Mouse (Mus musculus): ENCODE results near the gene Patz1.

Gene Patz1

GRCm38 (mm10) chr11:3288521-3289301 lies at the start of gene Patz1:
Gene Patz1 (plus strand): TSS chr11:3288874.
- DNase-seq = peak; percentile 42

GRCm38 (mm10) chr11:3242395-3242794 lies 46.3 kb upstream of the Patz1 start:
- DNase-seq = no peak

DNA sequence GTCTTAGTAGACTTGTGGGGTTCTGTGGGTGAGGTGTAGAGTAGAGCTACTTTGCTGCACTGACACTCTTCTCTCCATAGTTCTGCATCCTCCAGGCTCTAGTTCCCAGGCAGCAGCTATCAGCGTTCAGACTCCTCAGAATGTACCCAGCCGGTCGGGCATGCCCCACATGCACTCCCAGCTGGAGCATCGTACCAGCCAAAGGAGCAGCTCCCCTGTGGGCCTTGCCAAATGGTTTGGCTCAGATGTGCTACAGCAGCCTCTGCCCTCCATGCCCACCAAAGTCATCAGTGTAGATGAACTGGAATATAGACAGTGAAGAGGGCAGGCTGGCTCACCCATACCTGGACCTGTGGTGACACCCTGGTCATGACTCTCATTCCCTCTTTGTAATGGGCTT lies 44.9 kb upstream of the Patz1 start:
- DNase-seq = peak; percentile 36

DNA sequence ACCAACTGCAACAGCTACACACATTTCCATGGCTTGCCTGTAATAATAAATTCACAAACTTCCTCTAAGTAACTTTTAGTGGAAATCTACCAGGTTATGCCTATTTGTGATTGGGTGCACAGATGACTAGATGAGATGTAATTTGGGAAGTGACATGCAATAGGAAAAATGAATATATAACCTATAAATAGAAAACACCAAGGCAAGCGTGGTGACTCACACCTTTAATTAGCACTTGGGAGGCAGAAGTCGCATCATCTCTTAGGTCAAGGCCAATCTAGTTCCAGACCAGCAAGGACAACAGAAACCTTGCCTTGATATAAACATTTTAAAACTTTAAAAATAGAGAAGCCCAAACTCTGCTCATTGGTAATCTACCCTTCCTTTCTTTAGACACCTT lies 41.3 kb upstream of the Patz1 start:
- no peak for DNase-seq

GRCm38 (mm10) chr11:3259537-3259936 lies 29.1 kb upstream of the Patz1 start:
- DNase-seq = no peak

GRCm38 (mm10) chr11:3265291-3266078 lies 23.2 kb upstream of the Patz1 start:
- DNase-seq = no peak

GRCm38 (mm10) chr11:3266079-3266685 lies 22.5 kb upstream of the Patz1 start, which contains the start of gene Drg1:
Gene Drg1 (minus strand): TSS chr11:3266415.
- DNase-seq = peak; percentile 95

DNA sequence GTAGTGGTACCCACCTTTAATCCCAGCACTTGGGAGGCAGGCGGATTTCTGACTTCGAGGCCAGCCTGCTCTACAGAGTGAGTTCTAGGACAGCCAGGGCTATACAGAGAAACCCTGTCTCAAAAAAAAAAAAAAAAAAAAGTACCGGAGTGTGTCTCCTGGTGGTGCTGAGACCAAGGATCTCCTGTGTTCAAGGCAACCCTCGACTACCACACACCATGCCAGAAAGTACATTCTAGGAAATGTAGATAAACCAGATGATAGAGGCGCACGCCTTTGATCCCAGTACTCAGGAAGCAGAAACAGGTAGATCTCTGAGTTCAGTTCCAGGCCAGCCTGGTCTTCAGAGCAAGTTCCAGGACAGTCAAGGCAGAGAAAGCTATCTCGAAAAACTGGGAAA lies 21.5 kb upstream of the Patz1 start:
- DNase-seq = no peak

DNA sequence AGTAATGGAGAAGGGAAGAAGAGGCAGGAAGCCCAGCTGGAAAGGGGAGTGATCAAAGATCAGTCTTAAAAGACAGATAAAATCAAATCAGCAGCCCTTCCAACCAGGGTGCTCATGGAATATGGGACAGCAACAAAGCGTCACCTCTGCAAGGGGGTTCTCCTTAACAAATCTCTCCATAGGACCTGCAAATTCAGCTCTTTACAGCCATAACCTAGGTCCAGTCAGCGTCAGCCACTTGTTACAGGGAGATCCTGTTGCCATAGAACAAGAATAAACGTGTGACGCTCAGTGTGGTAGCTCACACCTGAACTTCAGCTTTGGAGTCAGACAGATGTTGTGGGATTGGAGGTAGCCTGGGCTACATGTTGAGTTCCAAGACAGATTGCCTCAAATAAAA lies 19.4 kb upstream of the Patz1 start:
- DNase-seq = no peak

- DNase-seq = no peak
Measured at GRCm38 (mm10) chr11:3278351-3278750, 10.3 kb upstream of the Patz1 start.

- no peak for DNase-seq
Measured at GRCm38 (mm10) chr11:3279729-3280128, 8.9 kb upstream of the Patz1 start.

- no peak for DNase-seq
Measured at GRCm38 (mm10) chr11:3282887-3283286, 5.8 kb upstream of the Patz1 start.

DNA sequence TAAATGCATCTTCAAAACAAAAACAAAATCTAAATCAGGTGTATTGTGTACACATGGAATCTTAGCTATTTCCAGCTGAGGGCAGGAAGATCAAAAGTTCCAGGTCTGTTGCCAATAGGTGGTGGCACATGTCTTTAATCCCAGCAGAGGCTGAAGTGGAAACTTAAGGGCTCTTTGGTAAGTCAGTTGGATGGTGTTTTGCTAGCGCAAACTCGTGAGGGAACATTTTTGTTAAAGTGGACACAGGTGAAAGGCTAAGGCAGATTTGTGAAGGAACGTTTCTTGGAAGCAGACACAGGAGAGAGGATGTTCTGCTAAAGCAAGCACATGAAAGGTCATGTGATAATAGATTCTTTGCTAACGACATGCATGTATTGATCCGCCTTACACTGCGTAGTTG lies 5.0 kb upstream of the Patz1 start:
- no peak for DNase-seq

DNA sequence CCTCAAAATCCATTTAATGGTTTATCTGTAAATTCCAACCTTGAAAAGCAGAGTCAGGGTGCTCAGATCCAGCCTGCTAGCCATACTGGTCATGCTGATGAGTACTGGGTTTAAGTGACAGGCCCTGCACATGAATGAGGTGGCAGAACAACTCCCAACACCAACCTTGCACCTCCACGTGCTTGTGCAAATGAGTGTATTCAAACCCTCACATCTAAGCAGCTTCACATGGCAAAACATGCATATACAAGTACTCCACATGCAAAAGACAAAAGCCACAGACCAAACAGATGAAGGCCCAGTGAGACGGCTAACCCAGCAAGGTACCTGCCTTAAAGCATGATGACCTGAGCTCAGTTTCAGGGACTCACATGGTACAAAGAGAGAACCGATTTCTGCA lies 2.7 kb upstream of the Patz1 start:
- no peak for DNase-seq

DNA sequence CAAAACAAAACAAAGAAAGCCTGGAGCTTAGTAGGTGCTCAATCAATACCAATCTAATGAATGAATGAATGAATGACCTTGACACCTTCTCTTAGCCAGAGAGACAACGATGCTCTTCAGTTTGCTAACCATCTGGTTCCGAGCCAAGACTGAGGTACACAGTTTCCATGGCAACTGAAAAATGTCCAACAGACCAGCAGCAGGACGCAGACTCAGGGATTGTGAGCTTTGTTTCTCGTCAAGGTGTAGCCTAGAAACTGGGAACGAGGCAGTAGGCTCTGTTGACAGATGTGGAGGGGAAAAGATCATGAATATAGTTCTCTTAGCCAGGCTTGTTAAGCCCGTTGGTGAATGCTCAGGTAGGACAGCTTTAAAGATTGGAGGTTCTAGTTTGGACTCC lies 1.5 kb upstream of the Patz1 start:
- DNase-seq = no peak

GRCm38 (mm10) chr11:3287921-3288320 lies 753 bp upstream of the Patz1 start:
- DNase-seq = no peak

DNA sequence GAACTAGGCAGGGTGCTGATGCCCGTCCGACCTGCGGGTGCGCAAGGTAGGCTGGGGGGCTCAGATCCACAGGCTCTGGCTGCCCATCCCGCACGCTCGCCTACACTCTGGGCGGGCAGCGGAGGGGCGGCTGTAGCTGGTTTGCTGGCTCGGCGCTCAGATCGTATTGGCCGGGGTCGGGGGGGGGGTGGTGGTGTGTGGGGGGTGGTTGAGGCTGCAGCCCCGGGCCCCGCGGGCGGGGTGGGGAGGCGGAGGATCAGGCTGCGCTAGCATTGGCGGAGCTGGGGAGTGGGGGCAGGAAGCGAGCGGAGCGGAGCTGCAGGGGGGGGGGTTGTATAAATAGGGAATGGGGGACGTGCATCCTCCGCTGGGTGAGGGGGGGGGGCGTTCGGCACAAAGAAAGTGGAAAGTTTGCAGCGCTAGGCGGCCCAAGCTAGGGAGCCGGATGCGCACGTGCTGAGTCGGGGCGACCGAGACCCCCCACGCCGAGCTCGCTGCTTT lies 678 bp downstream of the Patz1 start:
- peak; percentile 81 for DNase-seq

DNA sequence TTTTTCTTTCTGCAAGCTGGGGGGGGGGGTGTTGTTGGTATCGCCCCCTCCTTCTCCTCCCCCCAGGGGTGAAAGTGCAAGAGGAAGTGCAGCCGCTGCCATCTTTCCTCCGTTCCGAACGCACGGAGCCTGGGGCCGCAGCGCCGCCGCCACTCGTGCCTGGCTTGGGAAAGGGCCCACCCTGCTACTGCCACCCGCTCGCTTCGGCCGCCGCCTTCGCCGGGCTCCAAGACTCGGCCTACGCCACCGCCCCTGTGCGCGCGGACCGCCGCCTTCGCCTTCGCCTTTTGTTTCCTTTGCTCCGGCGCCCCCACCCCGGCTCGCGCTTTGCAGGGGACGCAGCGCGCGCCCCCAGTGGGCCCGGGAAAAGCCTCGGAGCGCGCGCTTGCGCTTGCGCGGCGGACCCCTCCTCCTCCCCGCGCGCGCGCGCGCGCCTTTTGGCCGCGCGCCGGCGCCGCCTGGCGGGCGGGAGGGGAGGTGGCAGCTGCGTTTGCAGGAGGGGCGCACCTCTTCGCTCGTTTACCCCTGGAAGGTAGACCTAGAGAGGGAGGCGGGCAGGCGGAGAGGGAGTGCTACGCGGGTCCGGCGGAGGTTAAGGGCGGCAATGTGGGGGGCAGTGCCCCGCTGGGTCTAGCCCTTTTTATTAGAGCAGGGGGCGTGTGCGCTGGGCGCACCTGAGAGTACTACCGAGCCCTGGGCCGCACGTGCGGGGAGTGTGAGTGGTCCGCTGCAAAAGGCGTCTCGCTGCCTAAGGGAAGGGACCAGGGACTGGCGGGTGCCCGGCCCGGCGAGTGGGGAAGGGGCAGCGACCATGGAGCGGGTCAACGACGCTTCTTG lies 1.3 kb downstream of the Patz1 start:
- DNase-seq = peak; percentile 88

DNA sequence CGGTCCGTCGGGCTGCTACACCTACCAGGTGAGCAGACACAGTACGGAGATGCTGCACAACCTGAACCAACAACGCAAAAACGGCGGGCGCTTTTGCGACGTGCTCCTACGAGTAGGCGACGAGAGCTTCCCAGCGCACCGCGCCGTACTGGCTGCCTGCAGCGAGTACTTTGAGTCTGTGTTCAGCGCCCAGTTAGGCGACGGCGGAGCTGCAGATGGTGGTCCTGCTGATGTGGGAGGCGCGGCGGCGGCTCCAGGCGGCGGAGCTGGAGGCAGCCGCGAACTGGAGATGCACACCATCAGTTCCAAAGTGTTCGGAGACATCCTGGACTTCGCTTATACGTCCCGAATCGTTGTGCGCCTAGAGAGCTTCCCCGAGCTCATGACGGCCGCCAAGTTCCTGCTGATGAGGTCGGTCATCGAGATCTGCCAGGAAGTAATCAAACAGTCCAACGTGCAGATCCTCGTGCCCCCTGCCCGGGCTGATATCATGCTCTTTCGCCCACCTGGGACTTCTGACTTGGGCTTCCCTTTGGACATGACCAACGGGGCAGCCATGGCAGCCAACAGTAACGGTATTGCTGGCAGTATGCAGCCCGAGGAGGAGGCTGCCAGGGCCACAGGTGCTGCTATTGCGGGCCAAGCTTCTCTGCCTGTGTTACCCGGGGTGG lies 2.1 kb downstream of the Patz1 start:
- DNase-seq = peak; percentile 77

- DNase-seq = no peak
Measured at GRCm38 (mm10) chr11:3291311-3292061, 2.8 kb downstream of the Patz1 start.

DNA sequence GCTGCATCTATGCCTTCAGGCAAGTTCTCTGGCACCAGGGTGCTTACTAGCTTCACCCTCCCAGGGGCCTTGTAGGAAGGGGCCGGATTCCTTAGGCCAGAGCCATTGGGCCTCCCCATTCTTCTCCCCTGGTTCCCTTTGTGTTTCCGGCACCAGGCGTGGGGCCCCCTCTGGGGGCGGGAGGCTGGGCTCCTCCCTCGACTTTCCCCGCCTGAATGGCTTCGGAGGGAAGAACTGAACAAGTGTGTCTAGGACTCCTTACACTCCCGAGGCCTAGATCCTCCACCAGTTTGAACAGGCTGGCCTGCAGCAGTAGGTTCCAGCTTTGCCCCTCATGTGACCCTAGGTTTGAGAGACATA lies 3.4 kb downstream of the Patz1 start:
- DNase-seq = no peak
